Mouse (Mus musculus): ENCODE measurements around the gene Atf7.

GRCm38 (mm10) chr15:102634684-102635083 lies 9.4 kb upstream of the Atf7 start:
- TF ChIP-seq ZNF384 (IDR thresholded peaks at IDR 0.05; ENCODE audit: low read depth, low read length) (no peak), MAFK (IDR thresholded peaks at IDR 0.05; ENCODE audit: insufficient read depth, low read depth, low read length) (no peak)

Measured in ES-E14 (cell line).